Mouse (Mus musculus) myocyte (in vitro differentiated cells): ENCODE measurements around the gene Spata31d1a. TPM values are rescaled to one million over a fixed set of nuclear protein-coding genes. Genes with fewer than 3 reads are reported as not detected.
"Not testable (repeated sequence)": the region's sequence is repeated elsewhere in the genome, so short reads cannot be mapped to it uniquely, and the experiment has no call there.

ENCODE experiments used
- H3K27me3 ChIP-seq: one replicate; pipeline ENCODE4 v1.6.1; 2011; ENCODE audit not compliant: control insufficient read depth, insufficient read depth, insufficient read length
- H3K36me3 ChIP-seq: one replicate; pipeline ENCODE4 v1.6.1; 2011; ENCODE audit not compliant: control insufficient read depth, insufficient read depth
- H3K4me2 ChIP-seq: one replicate; pipeline ENCODE4 v1.6.1; 2011; ENCODE audit warnings: low read depth, control low read depth
- H3K4me3 ChIP-seq: one replicate; pipeline ENCODE4 v1.5.1; 2011; ENCODE audit warnings: mild to moderate bottlenecking, control low read depth, moderate library complexity
- H3K79me2 ChIP-seq: one replicate; pipeline ENCODE4 v1.6.1; 2011; ENCODE audit not compliant: control insufficient read depth, insufficient read depth
- H3ac ChIP-seq: one replicate; pipeline ENCODE4 v1.6.1; 2011; ENCODE audit not compliant: control insufficient read depth, insufficient read length
- CEBPB ChIP-seq: IDR thresholded peaks from 2 replicates; pipeline ENCODE4 v1.6.1; 2011; ENCODE audit warnings: mild to moderate bottlenecking, moderate library complexity; ENCODE audit not compliant: poor library complexity, insufficient read depth, severe bottlenecking
- E2F4 ChIP-seq: IDR thresholded peaks from one replicate; pipeline ENCODE4 v1.6.1; 2011; ENCODE audit warnings: mild to moderate bottlenecking, control low read depth, moderate library complexity; ENCODE audit not compliant: insufficient read depth
- MAX ChIP-seq: IDR thresholded peaks from one replicate; pipeline ENCODE4 v1.6.1; 2011; ENCODE audit warnings: low read depth, mild to moderate bottlenecking, control low read depth
- MYOD1 ChIP-seq, 3 experiments: IDR thresholded peaks; one replicate each; pipeline ENCODE4 v1.6.1; 2011; ENCODE audit warnings: control low read depth in 2 of 3, low read depth in 2 of 3, mild to moderate bottlenecking in 2 of 3, moderate library complexity in 1 of 3; ENCODE audit not compliant: insufficient read length in 2 of 3, control insufficient read depth in 1 of 3
- MYOG ChIP-seq, 3 experiments: IDR thresholded peaks; one replicate each; pipeline ENCODE4 v1.6.1; 2011; ENCODE audit warnings: control low read depth in 2 of 3, low read depth in 2 of 3, mild to moderate bottlenecking in 2 of 3; ENCODE audit not compliant: insufficient read length in 2 of 3, control insufficient read depth in 1 of 3, insufficient read depth in 1 of 3
- POLR2A ChIP-seq: IDR thresholded peaks from one replicate; pipeline ENCODE4 v1.6.1; 2011; ENCODE audit warnings: low read depth, mild to moderate bottlenecking, control low read depth, moderate library complexity; ENCODE audit not compliant: insufficient read length
- POLR2AphosphoS2 ChIP-seq: IDR thresholded peaks from one replicate; pipeline ENCODE4 v1.6.1; 2011; ENCODE audit warnings: low read depth, control low read depth; ENCODE audit not compliant: insufficient read length
- REST ChIP-seq: IDR thresholded peaks from one replicate; pipeline ENCODE4 v1.6.1; 2011; ENCODE audit warnings: mild to moderate bottlenecking, control low read depth, moderate library complexity; ENCODE audit not compliant: insufficient read depth, insufficient read length
- SRF ChIP-seq: IDR thresholded peaks from one replicate; pipeline ENCODE4 v1.6.1; 2011; ENCODE audit warnings: low read depth; ENCODE audit not compliant: control insufficient read depth, insufficient read length
- TCF12 ChIP-seq: IDR thresholded peaks from one replicate; pipeline ENCODE4 v1.6.1; 2011; ENCODE audit warnings: mild to moderate bottlenecking, control low read depth; ENCODE audit not compliant: poor library complexity, insufficient read depth, severe bottlenecking
- TCF3 ChIP-seq: IDR thresholded peaks from one replicate; pipeline ENCODE4 v1.6.1; 2011; ENCODE audit warnings: low read depth, control low read depth; ENCODE audit not compliant: insufficient read length
- USF1 ChIP-seq: IDR thresholded peaks from one replicate; pipeline ENCODE4 v1.6.1; 2011; ENCODE audit warnings: low read depth, mild to moderate bottlenecking, control low read depth, moderate library complexity
- polyA plus RNA-seq: library from polyadenylated mRNA; unstranded; fragments of >200 nt; fragmentation: generic; extraction: Trizol; gene quantifications from one replicate; pipeline ENCODE4 v1.2.1, GENCODE M21; 2012; ENCODE audit warnings: missing spikeins

Gene Spata31d1a
- polyA plus RNA-seq, 1 experiment, result not detected

DNA sequence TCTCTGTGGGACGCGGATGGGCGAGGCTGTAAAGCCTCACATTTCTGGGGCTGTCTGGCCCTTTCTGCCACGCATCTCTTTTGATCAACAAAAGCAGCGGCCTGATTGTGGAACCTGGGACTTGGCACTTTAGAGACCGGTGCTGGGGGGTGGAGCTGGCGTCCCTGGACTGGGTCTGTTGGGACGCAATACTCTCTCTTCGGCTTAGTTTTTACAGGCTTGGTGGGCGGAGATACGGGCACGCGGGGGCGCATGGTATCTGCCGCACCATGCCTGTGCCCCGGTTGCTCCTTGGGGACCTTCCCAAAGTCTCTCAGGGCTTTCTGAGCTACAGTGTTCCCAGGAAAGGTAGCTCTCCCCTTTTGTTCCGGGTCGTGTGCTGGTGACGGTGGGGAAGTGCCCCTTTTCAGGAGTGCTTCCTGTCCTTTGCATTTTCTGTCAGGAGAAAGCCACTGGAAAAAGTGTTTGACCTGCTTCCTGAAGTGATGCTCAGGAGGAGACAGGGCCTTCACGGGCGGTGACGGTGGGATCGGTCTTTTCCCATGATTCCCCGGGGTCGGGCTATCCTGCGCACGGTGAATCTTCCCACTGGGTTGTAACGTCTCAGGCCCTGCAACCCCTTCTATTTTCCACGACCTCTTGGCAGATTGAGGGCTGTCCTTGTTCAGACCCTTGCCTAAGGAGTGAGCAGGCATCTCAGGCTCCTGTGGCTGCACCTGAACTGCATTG, 16.2 kb upstream of the Spata31d1a start:
- no peaks in the 10 kb centered on the region for H3K36me3 ChIP-seq
- H3K79me2 ChIP-seq, result no peaks in the 10 kb centered on the region
- TF ChIP-seq E2F4 (no peak), MYOG (IDR thresholded peaks at IDR 0.05; ENCODE audit: control insufficient read depth in 1 of 3, insufficient read depth in 1 of 3, insufficient read length in 2 of 3, low read depth in 2 of 3) (no peak), POLR2A (no peak), TCF3 (no peak), MAX (no peak)
- peaks cover 46% of the 10 kb centered on the region for H3K27me3 ChIP-seq
- no peak overlapping the region for H3K4me2 ChIP-seq
- H3K4me3 ChIP-seq, result no peak overlapping the region
- no peak overlapping the region for H3ac ChIP-seq

DNA sequence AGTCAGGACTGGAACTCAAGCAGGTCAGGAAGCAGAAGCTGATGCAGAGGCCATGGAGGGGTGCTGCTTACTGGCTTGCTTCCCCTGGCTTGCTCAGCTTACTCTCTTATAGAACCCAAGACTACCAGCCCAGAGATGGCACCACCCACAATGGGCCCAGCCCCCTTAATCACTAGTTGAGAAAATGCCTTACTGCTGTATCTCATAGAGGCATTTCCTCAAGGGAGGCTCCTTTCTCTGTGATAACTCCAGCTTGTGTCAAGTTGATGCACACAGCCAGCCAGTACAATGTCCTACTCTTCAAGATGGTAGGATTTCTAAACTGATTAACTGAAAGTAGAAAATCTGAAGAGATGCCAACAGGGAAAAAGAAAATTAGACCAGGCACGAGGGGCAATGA, 12.0 kb upstream of the Spata31d1a start:
- H3K36me3 ChIP-seq, H3ac ChIP-seq, H3K79me2 ChIP-seq, H3K4me2 ChIP-seq, H3K4me3 ChIP-seq: not testable (repeated sequence)
- peaks cover 44% of the 10 kb centered on the region for H3K27me3 ChIP-seq

DNA sequence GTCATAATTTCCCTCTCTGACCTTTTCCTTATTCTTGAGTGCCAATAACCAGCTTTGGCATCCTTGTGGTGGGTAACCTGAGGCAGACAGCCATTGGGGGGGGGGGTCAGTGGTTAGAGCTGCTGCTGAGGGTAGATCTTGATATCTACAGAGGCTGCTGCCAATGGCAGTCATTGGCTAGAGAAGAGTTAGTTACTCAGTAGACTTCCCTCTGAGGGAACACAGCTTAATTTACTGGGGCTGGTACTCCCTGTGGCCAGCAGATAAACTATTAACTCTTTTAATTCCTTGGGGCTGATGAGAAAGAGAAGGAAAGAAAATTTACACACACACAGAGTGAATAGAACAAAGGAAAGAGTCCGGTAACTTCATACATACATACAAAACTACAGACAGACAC, 9.3 kb upstream of the Spata31d1a start:
- TF ChIP-seq MYOG (IDR thresholded peaks at IDR 0.05; ENCODE audit: control insufficient read depth in 1 of 3, insufficient read depth in 1 of 3, insufficient read length in 2 of 3, low read depth in 2 of 3) (no peak), POLR2A (no peak), POLR2AphosphoS2 (no peak), USF1 (no peak), TCF3 (no peak), MYOD1 (IDR thresholded peaks at IDR 0.05; ENCODE audit: control insufficient read depth in 1 of 3, insufficient read length in 2 of 3, low read depth in 2 of 3) (no peak), CEBPB (no peak), E2F4 (no peak), TCF12 (no peak), MAX (no peak), REST (no peak), SRF (no peak)
- H3K36me3 ChIP-seq, result no peaks in the 10 kb centered on the region
- H3ac ChIP-seq, result no peak overlapping the region

DNA sequence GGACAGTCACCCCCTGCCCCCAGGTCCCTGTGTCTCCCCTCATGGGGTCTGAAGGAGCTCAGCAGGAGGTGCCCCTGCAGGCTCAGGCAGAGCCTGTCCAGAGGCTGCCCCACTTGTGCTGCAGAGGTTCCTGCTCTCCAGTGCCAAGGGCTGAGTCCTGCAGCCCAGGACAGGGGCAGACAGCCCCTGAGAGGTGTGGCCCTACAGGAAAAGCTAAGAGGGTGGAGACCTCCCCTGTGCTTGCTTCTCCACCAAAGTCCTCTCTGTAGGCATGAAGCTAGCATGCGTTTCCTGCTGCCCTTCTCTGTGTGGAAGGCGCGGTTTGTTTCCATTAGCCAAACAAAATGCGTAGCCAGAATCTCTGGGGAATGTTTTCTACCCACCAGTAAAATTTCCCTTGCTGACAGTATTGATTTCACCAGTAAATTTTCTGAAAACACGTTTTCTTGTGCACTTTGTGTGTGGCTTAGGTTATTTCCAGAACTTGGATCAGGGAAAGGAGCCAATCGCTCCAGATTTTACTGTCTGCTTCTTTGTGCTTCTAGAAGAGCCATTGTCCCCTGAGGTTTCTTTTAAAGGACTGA, 8.8 kb upstream of the Spata31d1a start:
- H3K27me3 ChIP-seq, result peaks cover 51% of the 10 kb centered on the region
- H3ac ChIP-seq, H3K79me2 ChIP-seq, H3K4me3 ChIP-seq, H3K36me3 ChIP-seq, H3K4me2 ChIP-seq: not testable (repeated sequence)

More for the DNA sequence above, 9.3 kb upstream of the Spata31d1a start:
- H3K4me3 ChIP-seq, result no peak overlapping the region
- peaks cover 53% of the 10 kb centered on the region for H3K27me3 ChIP-seq
- no peak overlapping the region for H3K4me2 ChIP-seq
- no peaks in the 10 kb centered on the region for H3K79me2 ChIP-seq

DNA sequence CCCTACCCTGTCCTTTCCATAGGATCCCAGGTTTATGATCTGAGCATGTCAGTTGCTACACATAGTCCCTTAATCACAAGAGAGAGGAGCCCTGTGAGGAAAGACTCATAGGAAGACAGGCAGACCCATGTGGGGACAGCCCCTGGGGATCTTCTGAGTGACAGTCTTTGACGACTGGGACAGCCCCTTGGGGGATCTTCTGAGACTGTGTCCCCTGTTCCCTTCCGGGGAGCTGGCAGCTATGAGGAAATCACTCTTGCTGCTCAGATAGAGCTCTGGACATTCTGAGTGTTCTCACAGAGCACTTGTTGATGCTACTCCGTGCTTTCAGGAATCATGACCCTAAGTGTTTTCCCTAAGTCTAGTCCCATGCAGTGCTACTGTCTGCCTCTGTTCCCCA, 3.6 kb upstream of the Spata31d1a start:
- H3K4me2 ChIP-seq, result no peak overlapping the region
- no peak overlapping the region for H3K4me3 ChIP-seq
- no peaks in the 10 kb centered on the region for H3K79me2 ChIP-seq
- peaks cover 44% of the 10 kb centered on the region for H3K27me3 ChIP-seq
- no peak overlapping the region for H3ac ChIP-seq
- no peaks in the 10 kb centered on the region for H3K36me3 ChIP-seq
- TF ChIP-seq E2F4 (no peak), MYOD1 (IDR thresholded peaks at IDR 0.05; ENCODE audit: control insufficient read depth in 1 of 3, insufficient read length in 2 of 3, low read depth in 2 of 3) (no peak), POLR2AphosphoS2 (no peak), MYOG (IDR thresholded peaks at IDR 0.05; ENCODE audit: control insufficient read depth in 1 of 3, insufficient read depth in 1 of 3, insufficient read length in 2 of 3, low read depth in 2 of 3) (no peak), TCF3 (no peak), SRF (no peak), POLR2A (no peak), TCF12 (no peak), MAX (no peak), CEBPB (no peak), REST (no peak), USF1 (no peak)

DNA sequence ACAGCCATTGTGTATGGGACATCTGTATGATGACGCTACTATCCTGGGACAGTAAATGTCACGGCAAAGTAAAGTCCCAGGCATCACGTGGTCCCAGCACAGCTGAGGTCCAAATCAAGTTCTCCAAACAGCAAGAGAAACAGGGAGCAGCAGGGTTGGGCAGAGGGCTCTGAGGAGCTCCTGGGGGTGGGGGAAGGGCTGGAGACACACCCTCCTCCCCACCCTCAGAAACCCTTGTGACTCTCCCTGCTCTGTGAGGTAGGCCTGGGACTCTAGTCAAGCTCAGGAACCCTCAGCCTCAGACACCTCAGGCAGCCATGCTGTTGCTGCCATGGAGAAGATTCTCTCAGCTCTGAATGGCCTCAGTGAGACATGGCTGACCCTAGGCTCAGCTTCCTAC, 1.9 kb upstream of the Spata31d1a start, which contains the start of gene Spata31d1b:
Gene Spata31d1b (plus strand): TSS at position 301 of the 400 bp plus-strand sequence.
- H3K79me2 ChIP-seq, H3K4me2 ChIP-seq, H3K36me3 ChIP-seq, H3K4me3 ChIP-seq, H3ac ChIP-seq: not testable (repeated sequence)
- peaks cover 40% of the 10 kb centered on the region for H3K27me3 ChIP-seq
